Mouse (Mus musculus): Measurements from ENCODE around the gene Ppp1r32. TPM values are rescaled to one million over a fixed set of nuclear protein-coding genes. Genes with fewer than 3 reads are reported as not detected.

The Ppp1r32 gene
- polyA plus RNA-seq, 1 experiment = 398 TPM

DNA sequence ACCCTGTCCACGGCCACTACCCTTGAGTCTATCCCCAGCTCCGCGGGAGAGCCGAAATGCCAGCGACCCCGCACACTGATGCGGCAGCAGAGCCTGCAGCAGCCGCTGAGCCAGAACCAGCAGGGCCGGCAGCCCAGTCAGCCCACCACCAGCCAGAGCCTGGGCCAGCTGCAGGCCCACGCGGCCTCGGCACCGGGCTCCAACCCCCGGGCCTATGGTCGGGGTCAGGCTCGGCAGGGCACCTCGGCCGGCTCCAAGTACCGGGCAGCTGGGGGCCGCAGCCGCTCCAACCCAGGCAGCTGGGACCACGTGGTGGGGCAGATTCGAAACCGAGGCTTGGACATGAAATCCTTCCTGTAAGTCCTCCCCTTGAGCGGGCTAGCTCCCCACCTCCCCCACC is 56.4 kb downstream of the Ppp1r32 start:
- H3K36me3 ChIP-seq (ENCODE audit: control insufficient read depth, insufficient read depth, low read length) = no peaks in the 10 kb centered on the region
- TF ChIP-seq POLR2A (IDR thresholded peaks at IDR 0.05; ENCODE audit: control insufficient read depth, low read depth, low read length) = no peak
- no peak for TF ChIP-seq CTCF (IDR thresholded peaks at IDR 0.05; ENCODE audit: control insufficient read depth, insufficient read depth, insufficient replicate concordance, low read depth, low read length)
- H3K4me3 ChIP-seq (ENCODE audit: control insufficient read depth, low read depth, low read length) = no peak overlapping the region
- H3K27me3 ChIP-seq (ENCODE audit: control insufficient read depth, insufficient read depth, low read length) = no peaks in the 10 kb centered on the region
- H3K4me1 ChIP-seq (ENCODE audit: control insufficient read depth, insufficient read depth, low read length) = peaks cover 16% of the 10 kb centered on the region
- peak overlapping the region; percentile 45; the same call in 1 of the 2 replicates for H3K27ac ChIP-seq (ENCODE audit: control insufficient read depth, insufficient read depth, low read depth, low read length)

DNA sequence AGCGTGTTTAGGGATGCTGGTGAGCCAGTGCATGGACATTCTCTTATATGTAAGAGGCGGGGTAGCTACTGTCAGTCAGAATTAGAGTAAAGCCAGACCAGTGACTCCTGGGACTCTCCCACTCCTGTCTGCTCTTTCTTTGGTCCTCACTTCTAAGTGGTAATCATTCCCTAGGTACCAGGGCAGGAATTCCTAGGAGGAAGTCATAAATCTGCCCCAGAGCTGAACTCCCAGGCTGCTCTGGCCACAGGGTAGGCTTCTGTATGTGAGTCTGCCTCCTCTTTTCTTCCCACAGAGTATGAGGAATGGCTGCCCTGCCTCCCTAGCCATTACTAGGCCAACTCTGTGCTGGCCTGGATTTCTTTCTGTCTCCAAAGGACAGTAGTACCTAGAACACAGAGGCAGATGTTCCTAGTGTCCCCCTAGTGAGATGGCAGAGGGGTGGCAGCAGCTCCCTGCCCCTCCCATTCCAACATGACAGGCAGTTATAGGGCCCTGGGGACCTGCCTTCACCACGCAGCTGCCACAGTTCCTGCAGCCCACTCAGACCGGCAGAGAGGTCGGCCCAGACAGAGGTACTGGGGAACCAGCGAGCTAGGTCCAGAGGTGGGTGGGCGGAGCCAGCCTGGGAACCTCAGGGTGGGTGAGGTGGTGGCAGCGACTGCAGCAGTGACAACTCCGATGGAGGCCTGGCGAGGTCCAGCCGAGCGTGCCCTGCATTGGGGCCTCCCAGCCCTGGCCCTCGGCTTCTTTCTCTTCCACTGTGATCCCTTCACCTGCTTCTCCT is 57.1 kb downstream of the Ppp1r32 start:
- H3K4me1 ChIP-seq (ENCODE audit: control insufficient read depth, insufficient read depth, low read length) = peaks cover 16% of the 10 kb centered on the region
- TF ChIP-seq POLR2A (IDR thresholded peaks at IDR 0.05; ENCODE audit: control insufficient read depth, low read depth, low read length) (no peak), CTCF (IDR thresholded peaks at IDR 0.05; ENCODE audit: control insufficient read depth, insufficient read depth, insufficient replicate concordance, low read depth, low read length) (no peak)
- no peak overlapping the region for H3K4me3 ChIP-seq (ENCODE audit: control insufficient read depth, low read depth, low read length)
- no peaks in the 10 kb centered on the region for H3K36me3 ChIP-seq (ENCODE audit: control insufficient read depth, insufficient read depth, low read length)
- H3K27me3 ChIP-seq (ENCODE audit: control insufficient read depth, insufficient read depth, low read length) = no peaks in the 10 kb centered on the region
- H3K27ac ChIP-seq (ENCODE audit: control insufficient read depth, insufficient read depth, low read depth, low read length) = no peak overlapping the region; the same call in 1 of the 2 replicates

DNA sequence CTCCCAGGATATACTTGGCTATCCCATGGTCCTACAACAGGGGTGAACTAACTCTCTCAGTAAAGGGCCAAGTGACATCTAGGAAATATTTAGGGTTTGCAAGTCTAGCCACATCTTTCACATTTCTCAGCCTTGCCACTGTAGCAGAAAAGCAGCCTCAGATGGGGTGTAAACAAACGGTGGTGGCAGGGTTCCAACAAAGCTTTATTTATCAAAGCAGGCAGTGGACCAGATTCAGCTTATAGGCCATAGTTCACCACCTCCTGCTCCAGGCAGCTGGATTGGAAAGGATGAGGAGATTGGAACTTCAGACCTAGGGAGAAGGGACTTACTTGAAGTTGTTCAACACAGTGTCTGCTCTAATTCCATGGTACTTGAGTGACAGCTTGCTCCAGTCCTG is 58.0 kb downstream of the Ppp1r32 start:
- Histone ChIP-seq H3K4me3 (ENCODE audit: control insufficient read depth, low read depth, low read length) (no peak overlapping the region), H3K4me1 (ENCODE audit: control insufficient read depth, insufficient read depth, low read length) (peaks cover 16% of the 10 kb centered on the region), H3K27ac (ENCODE audit: control insufficient read depth, insufficient read depth, low read depth, low read length) (no peak overlapping the region), H3K27me3 (ENCODE audit: control insufficient read depth, insufficient read depth, low read length) (no peaks in the 10 kb centered on the region), H3K36me3 (ENCODE audit: control insufficient read depth, insufficient read depth, low read length) (no peaks in the 10 kb centered on the region)
- TF ChIP-seq POLR2A (IDR thresholded peaks at IDR 0.05; ENCODE audit: control insufficient read depth, low read depth, low read length) (no peak), CTCF (IDR thresholded peaks at IDR 0.05; ENCODE audit: control insufficient read depth, insufficient read depth, insufficient replicate concordance, low read depth, low read length) (no peak)

Other genes with a start within 250 kb of the Ppp1r32 start
- 3.2 and 3.9 TPM in 2 replicates for gene Myrf, start 242.2 kb downstream of the Ppp1r32 start, polyA plus RNA-seq (2012; rRNA removed)
- gene Dagla, start 178.1 kb downstream of the Ppp1r32 start, polyA plus RNA-seq (2012; rRNA removed) = 1.7 and 1.8 TPM in 2 replicates
- gene Syt7, start 93.8 kb downstream of the Ppp1r32 start, polyA plus RNA-seq (2012; rRNA removed) = 10.9 and 11.0 TPM in 2 replicates
- 27.1 and 28.9 TPM in 2 replicates for gene Lrrc10b, start 25.5 kb downstream of the Ppp1r32 start, polyA plus RNA-seq (2012; rRNA removed)
- 30.4 and 33.1 TPM in 2 replicates for gene Cpsf7, start 42.3 kb upstream of the Ppp1r32 start, polyA plus RNA-seq (2012; rRNA removed)
- 11.6 and 16.6 TPM in 2 replicates for gene Sdhaf2, start 43.2 kb upstream of the Ppp1r32 start, polyA plus RNA-seq (2012; rRNA removed)
- 37.4 and 39.5 TPM in 2 replicates for gene Tmem216, start 73.3 kb upstream of the Ppp1r32 start, polyA plus RNA-seq (2012; rRNA removed)
- gene Cyb561a3, start 94.2 kb upstream of the Ppp1r32 start, polyA plus RNA-seq (2012; rRNA removed) = 27.0 and 34.2 TPM in 2 replicates
- 18.3 and 24.5 TPM in 2 replicates for gene Tmem138, start 94.4 kb upstream of the Ppp1r32 start, polyA plus RNA-seq (2012; rRNA removed)
- gene Ddb1, start 122.4 kb upstream of the Ppp1r32 start, polyA plus RNA-seq (2012; rRNA removed) = 91.2 and 95.5 TPM in 2 replicates
- 166 and 174 TPM in 2 replicates for gene Tkfc, start 122.7 kb upstream of the Ppp1r32 start, polyA plus RNA-seq (2012; rRNA removed)
- gene Vwce, start 151.3 kb upstream of the Ppp1r32 start, polyA plus RNA-seq (2012; rRNA removed) = 1.3 and 2.2 TPM in 2 replicates
- gene Pga5, start 195.1 kb upstream of the Ppp1r32 start, polyA plus RNA-seq (2012; rRNA removed) = 0.10 and 0.20 TPM in 2 replicates
- gene Vps37c, start 205.8 kb upstream of the Ppp1r32 start, polyA plus RNA-seq (2012; rRNA removed) = 29.0 and 33.6 TPM in 2 replicates

Measured in testis, adult 2 months (tissue).